Mouse (Mus musculus): Measurements from ENCODE around the gene Fstl5. TPM values are rescaled to one million over a fixed set of nuclear protein-coding genes. Genes with fewer than 3 reads are reported as not detected.

Fstl5 gene
- polyA plus RNA-seq, 1 experiment = not detected

GRCm38 (mm10) chr3:76292993-76293392 lies 218.9 kb downstream of the Fstl5 start:
- no peak for TF ChIP-seq GATA1 (IDR thresholded peaks at IDR 0.05; ENCODE audit: low read length)
- no peak for TF ChIP-seq TAL1 (IDR thresholded peaks at IDR 0.05; ENCODE audit: low read length)
- Histone ChIP-seq H3K4me3 (replicated peaks) (no peak overlapping the region), H3K4me1 (ENCODE audit: control insufficient read depth) (no peaks in the 10 kb centered on the region), H3K9me3 (ENCODE audit: control insufficient read depth, low read length) (no peaks in the 10 kb centered on the region), H3K36me3 (ENCODE audit: control insufficient read depth) (no peaks in the 10 kb centered on the region), H3K27me3 (ENCODE audit: control insufficient read depth) (no peaks in the 10 kb centered on the region)

- H3K4me1 ChIP-seq (ENCODE audit: control insufficient read depth) = no peaks in the 10 kb centered on the region
- no peak overlapping the region for H3K4me3 ChIP-seq (replicated peaks)
- no peaks in the 10 kb centered on the region for H3K36me3 ChIP-seq (ENCODE audit: control insufficient read depth)
- H3K27me3 ChIP-seq (ENCODE audit: control insufficient read depth) = no peaks in the 10 kb centered on the region
- TF ChIP-seq GATA1 (IDR thresholded peaks at IDR 0.05; ENCODE audit: low read length) (no peak), TAL1 (IDR thresholded peaks at IDR 0.05; ENCODE audit: low read length) (no peak)
- no peaks in the 10 kb centered on the region for H3K9me3 ChIP-seq (ENCODE audit: control insufficient read depth, low read length)
Measured at GRCm38 (mm10) chr3:76294394-76294793, 220.3 kb downstream of the Fstl5 start.

GRCm38 (mm10) chr3:76301026-76301773 lies 227.1 kb downstream of the Fstl5 start:
- no peaks in the 10 kb centered on the region for H3K36me3 ChIP-seq (ENCODE audit: control insufficient read depth)
- H3K27me3 ChIP-seq (ENCODE audit: control insufficient read depth) = no peaks in the 10 kb centered on the region
- H3K4me1 ChIP-seq (ENCODE audit: control insufficient read depth) = no peaks in the 10 kb centered on the region
- no peak overlapping the region for H3K4me3 ChIP-seq (replicated peaks)
- H3K9me3 ChIP-seq (ENCODE audit: control insufficient read depth, low read length) = no peaks in the 10 kb centered on the region
- TF ChIP-seq GATA1 (IDR thresholded peaks at IDR 0.05; ENCODE audit: low read length) (no peak), TAL1 (IDR thresholded peaks at IDR 0.05; ENCODE audit: low read length) (no peak)

GRCm38 (mm10) chr3:76316991-76317390 lies 242.9 kb downstream of the Fstl5 start:
- Histone ChIP-seq H3K27me3 (ENCODE audit: control insufficient read depth) (no peaks in the 10 kb centered on the region), H3K4me3 (replicated peaks) (no peak overlapping the region), H3K36me3 (ENCODE audit: control insufficient read depth) (no peaks in the 10 kb centered on the region), H3K9me3 (ENCODE audit: control insufficient read depth, low read length) (no peaks in the 10 kb centered on the region), H3K4me1 (ENCODE audit: control insufficient read depth) (no peaks in the 10 kb centered on the region)
- TF ChIP-seq GATA1 (IDR thresholded peaks at IDR 0.05; ENCODE audit: low read length) (no peak), TAL1 (IDR thresholded peaks at IDR 0.05; ENCODE audit: low read length) (no peak)

- Histone ChIP-seq H3K9me3 (ENCODE audit: control insufficient read depth, low read length) (no peaks in the 10 kb centered on the region), H3K27me3 (ENCODE audit: control insufficient read depth) (no peaks in the 10 kb centered on the region), H3K4me1 (ENCODE audit: control insufficient read depth) (no peaks in the 10 kb centered on the region), H3K36me3 (ENCODE audit: control insufficient read depth) (no peaks in the 10 kb centered on the region), H3K4me3 (replicated peaks) (no peak overlapping the region)
- TF ChIP-seq TAL1 (IDR thresholded peaks at IDR 0.05; ENCODE audit: low read length) (no peak), GATA1 (IDR thresholded peaks at IDR 0.05; ENCODE audit: low read length) (no peak)
Measured at GRCm38 (mm10) chr3:76319531-76319930, 245.5 kb downstream of the Fstl5 start.

- no peaks in the 10 kb centered on the region for H3K36me3 ChIP-seq (ENCODE audit: control insufficient read depth)
- H3K27me3 ChIP-seq (ENCODE audit: control insufficient read depth) = no peaks in the 10 kb centered on the region
- no peak overlapping the region for H3K4me3 ChIP-seq (replicated peaks)
- H3K4me1 ChIP-seq (ENCODE audit: control insufficient read depth) = no peaks in the 10 kb centered on the region
- TF ChIP-seq TAL1 (IDR thresholded peaks at IDR 0.05; ENCODE audit: low read length) (no peak), GATA1 (IDR thresholded peaks at IDR 0.05; ENCODE audit: low read length) (no peak)
- no peaks in the 10 kb centered on the region for H3K9me3 ChIP-seq (ENCODE audit: control insufficient read depth, low read length)
Measured at GRCm38 (mm10) chr3:76322431-76322830, 248.4 kb downstream of the Fstl5 start.

- H3K9me3 ChIP-seq (ENCODE audit: control insufficient read depth, low read length) = no peaks in the 10 kb centered on the region
- no peak overlapping the region for H3K4me3 ChIP-seq (replicated peaks)
- H3K27me3 ChIP-seq (ENCODE audit: control insufficient read depth) = no peaks in the 10 kb centered on the region
- H3K4me1 ChIP-seq (ENCODE audit: control insufficient read depth) = no peaks in the 10 kb centered on the region
- no peaks in the 10 kb centered on the region for H3K36me3 ChIP-seq (ENCODE audit: control insufficient read depth)
- TF ChIP-seq GATA1 (IDR thresholded peaks at IDR 0.05; ENCODE audit: low read length) (no peak), TAL1 (IDR thresholded peaks at IDR 0.05; ENCODE audit: low read length) (no peak)
Measured at GRCm38 (mm10) chr3:76336922-76337321, 262.9 kb downstream of the Fstl5 start.

GRCm38 (mm10) chr3:76367000-76367399 lies 292.9 kb downstream of the Fstl5 start:
- Histone ChIP-seq H3K4me3 (replicated peaks) (no peak overlapping the region), H3K36me3 (ENCODE audit: control insufficient read depth) (no peaks in the 10 kb centered on the region), H3K9me3 (ENCODE audit: control insufficient read depth, low read length) (peaks cover 3% of the 10 kb centered on the region; the same call in 1 of the 2 replicates), H3K27me3 (ENCODE audit: control insufficient read depth) (no peaks in the 10 kb centered on the region), H3K4me1 (ENCODE audit: control insufficient read depth) (no peaks in the 10 kb centered on the region)
- TF ChIP-seq GATA1 (IDR thresholded peaks at IDR 0.05; ENCODE audit: low read length) (no peak), TAL1 (IDR thresholded peaks at IDR 0.05; ENCODE audit: low read length) (no peak)

- H3K27me3 ChIP-seq (ENCODE audit: control insufficient read depth) = no peaks in the 10 kb centered on the region
- no peak overlapping the region for H3K4me3 ChIP-seq (replicated peaks)
- TF ChIP-seq GATA1 (IDR thresholded peaks at IDR 0.05; ENCODE audit: low read length) (no peak), TAL1 (IDR thresholded peaks at IDR 0.05; ENCODE audit: low read length) (no peak)
- H3K4me1 ChIP-seq (ENCODE audit: control insufficient read depth) = no peaks in the 10 kb centered on the region
- no peaks in the 10 kb centered on the region for H3K36me3 ChIP-seq (ENCODE audit: control insufficient read depth)
- peaks cover 3% of the 10 kb centered on the region; the same call in 1 of the 2 replicates for H3K9me3 ChIP-seq (ENCODE audit: control insufficient read depth, low read length)
Measured at GRCm38 (mm10) chr3:76369910-76370309, 295.8 kb downstream of the Fstl5 start.
